Mouse (Mus musculus) small intestine, adult 2 months (tissue): ENCODE measurements at regions not wholly inside any gene's neighbourhood (a gene's known extent, or its start where the extent isn't known, plus 50 kb on each side); places are given as distances from the start of the nearest gene placed in this dataset.

ENCODE experiments used
- CTCF ChIP-seq: fragments of 200-500 bp; IDR thresholded peaks from 2 replicates; pipeline ENCODE4 v1.5.1; 2012; ENCODE audit warnings: low read depth, mild to moderate bottlenecking, control low read depth, inconsistent platforms, low read length, moderate library complexity, mixed read lengths; ENCODE audit not compliant: insufficient replicate concordance, insufficient read length; ENCODE audit errors: extremely low read depth
- POLR2A ChIP-seq: fragments of 200-500 bp; IDR thresholded peaks from 2 replicates; pipeline ENCODE4 v1.6.1; 2012; ENCODE audit warnings: low read depth, mild to moderate bottlenecking, control low read depth, inconsistent platforms, low read length, moderate library complexity

DNA sequence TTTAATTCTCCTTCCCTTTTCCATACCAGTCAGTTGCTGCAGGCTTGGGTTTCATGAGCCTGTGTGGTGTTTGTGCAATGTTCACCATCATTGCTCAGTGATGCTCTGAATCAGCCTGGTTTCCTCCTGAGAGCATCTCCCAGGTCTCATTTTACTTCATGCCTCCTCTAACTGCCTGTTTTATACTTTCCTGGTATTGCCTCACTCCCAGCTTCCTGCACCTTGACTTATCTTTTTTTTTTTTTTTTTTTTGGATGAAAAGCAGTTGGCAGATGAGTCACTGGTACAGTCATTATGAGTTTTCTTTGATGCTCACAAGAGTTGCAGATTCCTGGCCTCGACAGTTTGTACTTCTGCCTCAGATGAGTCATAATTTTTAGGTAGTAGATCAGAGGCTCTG, 81.5 kb upstream of the Tet2 start:
- TF ChIP-seq CTCF (no peak), POLR2A (no peak)
